Mouse (Mus musculus) urinary bladder, postnatal 36 days (tissue): Measurements from ENCODE around the gene Gcn1l1.

Source experiments
- DNase-seq, 2 experiments: peaks; one replicate each; pipeline ENCODE4 v3.0.0; 2022; ENCODE audit warnings: low spot score in 2 of 2, mixed read lengths in 1 of 2

Gene Gcn1l1

GRCm38 (mm10) chr5:115652681-115653575 lies 87.9 kb downstream of the Gcn1l1 start:
- peak; percentile 100 for DNase-seq

DNA sequence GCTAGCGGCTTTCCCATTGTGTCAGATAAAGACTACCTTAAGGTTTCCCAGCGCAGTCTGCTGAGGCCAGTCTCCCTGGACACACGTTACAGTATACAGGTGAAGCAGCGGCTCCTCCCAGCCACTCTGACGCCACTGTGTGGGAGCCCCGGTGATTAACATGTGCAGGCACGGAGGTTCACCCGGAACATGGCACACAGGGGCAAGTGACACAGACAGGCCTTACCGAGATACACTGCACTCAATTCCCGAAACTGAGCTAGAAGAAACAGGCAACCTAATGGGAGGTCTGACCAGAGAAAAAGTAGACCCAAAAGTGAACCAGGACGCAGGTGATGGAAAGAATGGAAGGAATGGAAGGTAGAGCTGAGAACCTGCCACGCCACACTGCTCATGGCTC lies 88.7 kb downstream of the Gcn1l1 start:
- no peak for DNase-seq

DNA sequence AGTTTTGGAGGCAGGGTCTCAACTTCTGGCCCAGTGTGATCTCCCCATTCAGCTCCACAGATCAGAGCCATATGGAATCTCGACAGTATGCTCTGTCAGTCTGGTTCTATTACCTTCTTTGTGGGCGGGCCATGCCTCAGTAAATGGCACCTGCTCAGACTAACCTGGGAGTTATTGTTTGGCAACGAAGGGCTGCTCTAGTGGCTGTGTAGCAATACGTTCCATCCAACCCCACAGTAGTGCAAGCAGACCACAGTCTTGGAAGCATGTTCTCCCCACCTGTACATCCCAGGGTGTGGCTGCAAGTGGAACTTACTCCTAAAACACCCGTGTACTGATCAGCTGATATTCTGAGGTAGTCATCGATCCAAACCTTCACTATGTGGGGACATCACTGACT lies 91.6 kb downstream of the Gcn1l1 start:
- no peak for DNase-seq

GRCm38 (mm10) chr5:115657234-115657633 lies 92.2 kb downstream of the Gcn1l1 start:
- DNase-seq: no peak

DNA sequence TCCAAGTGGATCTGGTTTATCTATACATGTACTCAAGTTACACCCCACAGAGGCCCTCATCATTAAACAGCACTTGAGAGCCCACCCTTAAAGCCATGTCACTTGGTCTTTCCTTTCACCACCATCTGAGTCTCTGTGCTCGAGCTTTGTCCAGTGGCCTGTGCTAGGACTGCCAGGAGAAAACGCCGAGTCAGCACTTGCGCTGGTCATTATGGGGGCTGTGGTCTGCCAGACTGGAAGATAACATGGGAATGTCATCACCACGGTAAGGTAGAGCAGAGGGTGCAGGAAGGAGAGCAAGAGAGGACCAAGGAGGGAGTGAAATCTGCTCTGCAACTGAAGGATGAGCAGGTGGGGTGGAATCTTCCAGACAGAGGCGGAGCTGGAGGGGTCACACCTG lies 93.3 kb downstream of the Gcn1l1 start:
- no peak for DNase-seq

GRCm38 (mm10) chr5:115662658-115663057 lies 97.6 kb downstream of the Gcn1l1 start:
- DNase-seq: no peak

DNA sequence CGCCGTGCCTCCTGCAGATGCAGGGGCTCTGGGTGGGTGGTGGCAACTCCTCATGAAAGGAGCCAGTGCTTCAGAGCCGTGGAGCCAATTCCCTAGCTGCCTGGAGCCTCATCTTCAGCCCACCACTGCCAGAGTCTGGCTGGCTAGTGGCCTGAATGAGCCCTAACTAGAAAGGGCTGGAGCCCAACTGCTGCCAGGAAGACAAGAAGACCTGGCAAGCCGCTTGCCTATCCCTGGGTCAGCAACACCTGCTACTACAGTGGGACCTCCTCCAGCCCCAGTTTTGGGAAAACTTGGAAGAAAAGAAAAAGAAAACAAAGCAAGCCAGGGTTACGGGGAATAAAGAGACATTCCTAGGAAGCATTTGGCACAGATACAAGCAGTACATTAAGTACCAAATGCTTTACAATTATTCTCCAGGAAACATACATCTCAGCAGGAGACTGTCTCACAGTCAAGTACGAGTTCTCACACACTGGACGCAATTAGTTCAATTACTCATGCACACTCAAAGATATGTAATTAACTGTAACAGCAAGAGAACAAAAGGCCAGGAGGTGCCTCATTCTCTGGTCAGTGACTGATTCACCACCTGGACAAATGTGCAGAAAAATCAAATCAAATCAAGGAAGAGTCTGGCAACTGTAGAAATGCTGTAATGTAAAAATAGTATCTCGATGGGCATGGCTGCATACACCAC lies 101.5 kb downstream of the Gcn1l1 start:
- DNase-seq: no peak

DNA sequence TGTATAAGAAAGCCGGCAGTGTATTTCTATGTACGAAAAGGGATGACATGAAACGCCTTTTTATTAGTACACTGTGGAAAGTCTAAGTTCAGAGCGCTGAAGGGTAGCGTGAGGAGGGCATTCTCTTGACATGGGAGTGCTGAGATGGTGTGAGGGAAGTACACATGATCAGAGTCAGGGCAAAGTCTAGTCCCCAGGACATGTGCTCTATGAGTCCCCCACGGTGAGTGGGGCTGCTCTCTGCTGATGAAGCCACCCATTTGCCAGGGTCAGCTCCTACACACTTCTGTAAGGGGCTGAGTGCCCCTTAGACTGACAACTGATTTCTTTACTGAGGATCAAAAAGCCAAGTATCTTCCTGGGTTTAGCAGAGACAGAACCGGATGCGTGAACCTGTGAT lies 102.2 kb downstream of the Gcn1l1 start:
- DNase-seq: no peak

DNA sequence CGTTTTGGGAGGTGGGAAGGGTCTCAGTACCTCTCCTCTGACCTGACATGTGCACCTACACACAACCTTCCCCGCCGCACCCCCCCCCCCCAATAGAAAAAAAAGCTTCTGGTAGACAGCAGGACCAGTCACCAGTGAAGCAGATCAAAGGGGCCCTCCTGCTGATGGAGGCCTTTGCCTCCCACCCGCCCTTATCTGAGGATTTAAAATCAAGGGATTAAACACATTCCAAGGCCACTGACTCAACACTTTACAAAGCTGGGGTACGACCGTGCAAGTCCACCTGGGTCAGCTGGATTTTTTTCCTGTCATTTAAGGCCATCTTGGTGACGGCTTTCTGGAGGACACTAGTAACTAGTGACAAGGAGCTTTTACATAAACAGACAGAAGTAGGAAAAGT lies 102.8 kb downstream of the Gcn1l1 start:
- DNase-seq: no peak

GRCm38 (mm10) chr5:115668986-115669385 lies 103.9 kb downstream of the Gcn1l1 start:
- no peak for DNase-seq

GRCm38 (mm10) chr5:115669974-115670373 lies 104.9 kb downstream of the Gcn1l1 start:
- DNase-seq: no peak

- no peak for DNase-seq
These were observed 105.4 kb downstream of the Gcn1l1 start for GRCm38 (mm10) chr5:115670406-115670805.

DNA sequence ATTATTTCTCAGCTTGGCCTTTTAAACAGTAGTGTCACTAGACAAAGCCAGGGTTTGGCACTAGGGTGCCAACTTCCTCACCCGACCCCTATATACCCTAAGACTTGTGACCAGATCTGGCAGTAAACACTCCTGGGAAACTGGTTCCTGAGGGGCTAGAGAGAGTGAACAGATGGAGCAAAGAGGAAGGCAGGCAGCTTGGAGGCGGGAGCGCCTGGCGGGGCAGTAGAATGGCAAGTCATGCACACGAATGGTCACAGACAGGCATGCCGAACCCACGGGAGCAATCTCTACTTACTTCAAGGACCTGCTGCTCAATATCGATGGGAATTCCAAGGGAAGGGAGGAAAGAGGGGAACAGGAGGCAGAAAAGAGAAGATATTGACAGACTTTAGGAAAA lies 106.8 kb downstream of the Gcn1l1 start:
- DNase-seq: no peak
